Mouse (Mus musculus): ENCODE results near the gene B3gnt7. TPM values are rescaled to one million over a fixed set of nuclear protein-coding genes. Genes with fewer than 3 reads are reported as not detected.

B3gnt7 gene
- polyA plus RNA-seq, 1 experiment from 2014 or later, result 5.9 TPM

- Histone ChIP-seq H3K27me3 (ENCODE audit: control insufficient read depth, insufficient read depth, low read length) (peaks cover 23% of the 10 kb centered on the region), H3K27ac (replicated peaks; ENCODE audit: low read depth, low read length) (no peak overlapping the region), H3K4me1 (ENCODE audit: control insufficient read depth, insufficient read depth, low read length) (peaks cover 8% of the 10 kb centered on the region; the same call in 1 of the 2 replicates), H3K36me3 (ENCODE audit: control insufficient read depth, insufficient read depth, low read length) (no peaks in the 10 kb centered on the region), H3K4me3 (replicated peaks; ENCODE audit: low read depth, low read length) (no peak overlapping the region), H3K4me2 (ENCODE audit: low read length) (no peak overlapping the region), H3K9ac (replicated peaks; ENCODE audit: low read length) (no peak overlapping the region), H3K9me3 (ENCODE audit: control insufficient read depth, low read length) (no peaks in the 10 kb centered on the region)
- DNase-seq (no peak), ATAC-seq (ENCODE audit: low FRiP score, low TSS enrichment) (no peak)
- WGBS, result 90% methylated on average over 7 of the region's 7 CpGs
These were observed 4.6 kb downstream of the B3gnt7 start for GRCm38 (mm10) chr1:86307177-86307762.

DNA sequence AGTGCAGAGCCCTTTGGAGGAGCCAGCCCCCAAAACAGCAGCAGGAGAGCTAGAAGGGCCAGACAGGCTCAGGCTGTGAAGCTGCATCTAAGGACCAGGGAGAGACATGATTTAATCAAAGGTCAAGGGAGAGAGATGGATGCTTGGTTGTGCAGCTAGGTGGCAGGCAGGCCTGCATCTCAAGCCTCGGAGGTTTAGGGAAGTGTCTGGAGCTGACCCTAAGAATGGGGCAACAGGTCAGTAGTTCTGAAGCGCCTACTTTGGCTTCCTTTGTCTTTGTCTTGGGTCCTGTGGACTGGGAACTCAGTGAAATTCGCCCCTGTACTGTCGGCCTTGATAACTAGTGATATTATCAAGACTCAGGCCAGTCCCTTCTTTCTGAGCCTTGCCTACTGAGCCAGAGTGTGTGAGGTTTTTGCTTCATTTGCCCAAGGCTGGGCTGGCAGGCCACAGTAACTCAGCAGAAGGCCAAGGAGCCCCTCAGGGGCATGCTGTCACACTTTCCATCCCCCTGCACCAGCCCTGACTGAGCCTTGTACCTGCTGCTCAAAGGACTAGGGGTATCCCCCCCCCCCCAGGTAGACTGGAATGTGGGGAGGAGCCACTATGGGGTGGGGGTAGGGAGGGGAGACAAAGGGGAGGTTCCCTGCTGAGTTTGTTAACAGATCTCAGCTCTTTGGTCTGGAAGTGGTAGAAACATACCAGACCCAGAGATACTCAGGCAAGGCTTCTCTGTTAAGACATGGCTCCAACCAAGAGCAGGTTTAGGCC is 5.4 kb downstream of the B3gnt7 start:
- Histone ChIP-seq H3K9ac (replicated peaks; ENCODE audit: low read length) (no peak overlapping the region), H3K27ac (replicated peaks; ENCODE audit: low read depth, low read length) (no peak overlapping the region), H3K4me2 (ENCODE audit: low read length) (no peak overlapping the region), H3K9me3 (ENCODE audit: control insufficient read depth, low read length) (no peaks in the 10 kb centered on the region), H3K4me3 (replicated peaks; ENCODE audit: low read depth, low read length) (no peak overlapping the region), H3K36me3 (ENCODE audit: control insufficient read depth, insufficient read depth, low read length) (no peaks in the 10 kb centered on the region), H3K27me3 (ENCODE audit: control insufficient read depth, insufficient read depth, low read length) (peaks cover 22% of the 10 kb centered on the region), H3K4me1 (ENCODE audit: control insufficient read depth, insufficient read depth, low read length) (peaks cover 8% of the 10 kb centered on the region; the same call in 1 of the 2 replicates)
- 37% methylated on average over 4 of the region's 4 CpGs for WGBS
- ATAC-seq (ENCODE audit: low FRiP score, low TSS enrichment), result no peak
- no peak for DNase-seq

GRCm38 (mm10) chr1:86309270-86309833 is 6.7 kb downstream of the B3gnt7 start:
- Histone ChIP-seq H3K27me3 (ENCODE audit: control insufficient read depth, insufficient read depth, low read length) (peaks cover 9% of the 10 kb centered on the region), H3K4me1 (ENCODE audit: control insufficient read depth, insufficient read depth, low read length) (peaks cover 8% of the 10 kb centered on the region; the same call in 1 of the 2 replicates), H3K4me2 (ENCODE audit: low read length) (no peak overlapping the region), H3K4me3 (replicated peaks; ENCODE audit: low read depth, low read length) (no peak overlapping the region), H3K9me3 (ENCODE audit: control insufficient read depth, low read length) (no peaks in the 10 kb centered on the region), H3K27ac (replicated peaks; ENCODE audit: low read depth, low read length) (no peak overlapping the region), H3K9ac (replicated peaks; ENCODE audit: low read length) (no peak overlapping the region), H3K36me3 (ENCODE audit: control insufficient read depth, insufficient read depth, low read length) (no peaks in the 10 kb centered on the region)
- 92% methylated on average over 7 of the region's 7 CpGs for WGBS
- ATAC-seq (ENCODE audit: low FRiP score, low TSS enrichment) (no peak), DNase-seq (no peak)

DNA sequence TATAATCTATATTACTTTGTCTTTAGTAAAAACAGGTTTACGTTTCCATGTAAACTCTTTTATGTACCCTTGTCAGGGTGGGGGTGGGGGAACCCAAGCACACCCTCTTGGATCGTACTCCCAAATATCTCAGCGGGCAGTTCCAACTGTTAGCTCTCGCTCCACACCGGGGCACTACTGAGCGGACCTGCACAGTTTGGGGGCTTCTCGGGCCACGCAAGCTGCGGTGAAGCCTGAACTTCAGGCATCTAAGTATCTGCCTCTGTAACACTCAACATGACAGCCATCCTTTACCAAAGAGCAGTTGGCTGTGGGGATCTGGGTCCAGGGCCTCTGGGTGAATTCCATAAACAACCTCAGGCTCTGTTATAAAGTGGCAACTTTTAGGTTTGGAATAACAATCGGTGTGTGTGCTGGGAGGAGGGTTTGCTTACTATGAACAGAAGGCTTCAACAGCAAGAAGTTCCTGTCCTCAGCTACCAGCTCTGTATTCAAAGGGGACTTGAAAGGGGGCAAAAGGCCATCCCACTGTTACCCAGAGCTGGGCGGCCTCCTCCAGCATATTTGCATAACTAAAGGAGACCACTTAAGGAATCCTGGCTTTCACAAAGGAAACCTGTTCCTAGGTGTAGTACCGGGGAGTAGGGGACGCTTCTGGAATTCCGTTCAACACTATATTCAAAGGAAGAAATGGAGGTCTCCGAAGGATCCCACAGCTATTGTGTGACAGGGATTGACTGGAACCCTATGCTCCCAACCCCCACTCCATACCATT is 8.1 kb downstream of the B3gnt7 start:
- H3K9me3 ChIP-seq (ENCODE audit: control insufficient read depth, low read length), result no peaks in the 10 kb centered on the region
- peaks cover 8% of the 10 kb centered on the region; the same call in 1 of the 2 replicates for H3K4me1 ChIP-seq (ENCODE audit: control insufficient read depth, insufficient read depth, low read length)
- WGBS, result 14% methylated on average over 15 of the region's 15 CpGs
- ATAC-seq (ENCODE audit: low FRiP score, low TSS enrichment), result no peak
- H3K36me3 ChIP-seq (ENCODE audit: control insufficient read depth, insufficient read depth, low read length), result no peaks in the 10 kb centered on the region
- H3K9ac ChIP-seq (replicated peaks; ENCODE audit: low read length), result no peak overlapping the region
- no peak overlapping the region for H3K4me3 ChIP-seq (replicated peaks; ENCODE audit: low read depth, low read length)
- H3K4me2 ChIP-seq (ENCODE audit: low read length), result no peak overlapping the region
- H3K27me3 ChIP-seq (ENCODE audit: control insufficient read depth, insufficient read depth, low read length), result no peaks in the 10 kb centered on the region
- no peak overlapping the region for H3K27ac ChIP-seq (replicated peaks; ENCODE audit: low read depth, low read length)
- DNase-seq, result peak; percentile 4

DNA sequence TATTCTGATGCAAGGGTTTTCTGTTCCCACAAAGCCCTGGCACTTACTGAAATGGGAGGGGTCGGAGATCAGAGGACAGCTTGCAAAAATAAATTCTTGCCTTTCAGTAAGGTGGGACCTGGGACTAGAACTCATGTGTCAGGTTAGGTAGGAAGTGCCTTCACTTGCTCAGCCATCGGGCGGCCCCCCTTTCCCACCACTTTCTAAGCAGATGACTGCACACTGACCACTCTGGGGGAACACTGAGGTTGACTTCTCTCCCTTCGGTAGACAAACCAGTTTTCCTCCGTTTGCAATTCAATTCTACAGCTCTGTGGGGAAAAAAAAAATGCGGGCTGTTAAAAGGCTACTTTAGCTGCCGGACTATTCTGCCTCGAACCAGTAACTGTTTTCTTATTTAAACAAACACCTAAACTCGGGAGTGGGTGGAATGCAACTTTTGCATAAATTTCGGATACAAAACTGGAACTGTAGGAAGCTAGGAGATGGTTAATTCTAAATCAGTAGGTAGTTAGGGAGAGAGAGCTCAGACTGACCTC is 8.9 kb downstream of the B3gnt7 start:
- DNase-seq (no peak), ATAC-seq (ENCODE audit: low FRiP score, low TSS enrichment) (no peak)
- no peak overlapping the region for H3K4me2 ChIP-seq (ENCODE audit: low read length)
- peaks cover 8% of the 10 kb centered on the region; the same call in 1 of the 2 replicates for H3K4me1 ChIP-seq (ENCODE audit: control insufficient read depth, insufficient read depth, low read length)
- H3K27me3 ChIP-seq (ENCODE audit: control insufficient read depth, insufficient read depth, low read length), result no peaks in the 10 kb centered on the region
- H3K4me3 ChIP-seq (replicated peaks; ENCODE audit: low read depth, low read length), result no peak overlapping the region
- H3K9me3 ChIP-seq (ENCODE audit: control insufficient read depth, low read length), result no peaks in the 10 kb centered on the region
- H3K27ac ChIP-seq (replicated peaks; ENCODE audit: low read depth, low read length), result no peak overlapping the region
- WGBS, result 28% methylated on average over 10 of the region's 10 CpGs
- H3K36me3 ChIP-seq (ENCODE audit: control insufficient read depth, insufficient read depth, low read length), result no peaks in the 10 kb centered on the region
- H3K9ac ChIP-seq (replicated peaks; ENCODE audit: low read length), result no peak overlapping the region

DNA sequence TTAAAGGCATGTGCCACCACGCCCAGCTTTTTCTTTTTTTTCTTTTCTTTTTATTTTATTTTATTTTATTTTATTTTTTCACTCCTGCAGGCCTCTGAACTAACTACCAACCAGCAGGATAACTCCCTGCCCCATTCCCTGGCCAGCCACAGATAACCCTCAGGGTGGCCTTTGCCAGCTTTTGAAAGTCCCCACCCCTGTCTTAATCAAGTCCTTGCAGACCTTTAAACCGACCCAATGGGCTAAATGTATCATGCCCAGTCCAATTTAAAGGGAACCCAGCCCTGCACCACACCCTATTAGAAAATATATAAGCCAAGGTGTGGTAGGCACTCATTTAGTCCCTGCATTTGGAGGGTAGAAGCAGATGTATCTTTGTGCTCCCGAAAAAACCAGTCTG is 9.6 kb downstream of the B3gnt7 start:
- 78% methylated on average over 3 of the region's 3 CpGs for WGBS
- H3K27me3 ChIP-seq (ENCODE audit: control insufficient read depth, insufficient read depth, low read length), result no peaks in the 10 kb centered on the region
- H3K4me1 ChIP-seq (ENCODE audit: control insufficient read depth, insufficient read depth, low read length), result peaks cover 8% of the 10 kb centered on the region; the same call in 1 of the 2 replicates
- no peak overlapping the region for H3K4me3 ChIP-seq (replicated peaks; ENCODE audit: low read depth, low read length)
- ATAC-seq (ENCODE audit: low FRiP score, low TSS enrichment) (no peak), DNase-seq (no peak)
- H3K9me3 ChIP-seq (ENCODE audit: control insufficient read depth, low read length), result no peaks in the 10 kb centered on the region
- H3K4me2 ChIP-seq (ENCODE audit: low read length), result no peak overlapping the region
- no peaks in the 10 kb centered on the region for H3K36me3 ChIP-seq (ENCODE audit: control insufficient read depth, insufficient read depth, low read length)
- no peak overlapping the region for H3K27ac ChIP-seq (replicated peaks; ENCODE audit: low read depth, low read length)
- no peak overlapping the region for H3K9ac ChIP-seq (replicated peaks; ENCODE audit: low read length)

DNA sequence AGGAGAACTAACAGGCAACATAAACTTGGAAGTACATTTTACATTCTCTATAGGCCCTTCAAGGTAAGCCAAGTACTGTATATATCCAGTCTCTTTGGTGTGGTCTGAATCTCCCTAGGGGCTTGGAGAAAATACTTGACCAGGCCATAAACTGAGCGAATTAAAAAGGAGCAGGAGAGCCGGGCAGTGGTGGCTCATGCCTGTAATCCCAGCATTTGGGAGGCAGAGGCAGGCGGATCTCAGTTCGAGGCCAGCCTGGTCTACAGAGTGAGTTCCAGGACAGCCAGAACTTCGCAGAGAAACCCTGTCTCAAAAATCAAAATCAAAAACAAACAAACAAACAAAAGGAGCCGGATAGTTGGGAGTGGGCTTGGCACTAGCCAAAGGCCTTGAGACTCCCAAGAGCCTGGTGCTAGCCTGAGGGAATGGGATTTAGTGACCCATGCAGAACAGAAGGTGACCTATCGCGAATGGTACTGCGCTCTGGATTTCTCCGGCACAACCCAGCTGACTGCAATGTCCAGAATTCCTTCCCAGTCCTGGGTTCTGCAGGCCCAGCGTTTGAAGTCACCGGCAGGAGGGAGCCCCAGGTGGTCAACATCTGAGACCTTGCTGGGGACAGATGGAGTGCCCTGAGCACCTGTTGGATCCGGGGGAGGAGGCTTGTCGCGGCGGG is 10.6 kb downstream of the B3gnt7 start:
- Histone ChIP-seq H3K27me3 (ENCODE audit: control insufficient read depth, insufficient read depth, low read length) (no peaks in the 10 kb centered on the region), H3K4me2 (ENCODE audit: low read length) (no peak overlapping the region), H3K4me3 (replicated peaks; ENCODE audit: low read depth, low read length) (no peak overlapping the region), H3K9ac (replicated peaks; ENCODE audit: low read length) (no peak overlapping the region), H3K9me3 (ENCODE audit: control insufficient read depth, low read length) (no peaks in the 10 kb centered on the region), H3K27ac (replicated peaks; ENCODE audit: low read depth, low read length) (no peak overlapping the region), H3K36me3 (ENCODE audit: control insufficient read depth, insufficient read depth, low read length) (no peaks in the 10 kb centered on the region), H3K4me1 (ENCODE audit: control insufficient read depth, insufficient read depth, low read length) (peaks cover 8% of the 10 kb centered on the region; the same call in 1 of the 2 replicates)
- ATAC-seq (ENCODE audit: low FRiP score, low TSS enrichment) (no peak), DNase-seq (no peak)
- 46% methylated on average over 16 of the region's 16 CpGs for WGBS

- no peak for ATAC-seq (ENCODE audit: low FRiP score, low TSS enrichment)
- H3K4me2 ChIP-seq (ENCODE audit: low read length), result no peak overlapping the region
- DNase-seq, result no peak
- no peak overlapping the region for H3K4me3 ChIP-seq (replicated peaks; ENCODE audit: low read depth, low read length)
- no peaks in the 10 kb centered on the region for H3K27me3 ChIP-seq (ENCODE audit: control insufficient read depth, insufficient read depth, low read length)
- H3K36me3 ChIP-seq (ENCODE audit: control insufficient read depth, insufficient read depth, low read length), result no peaks in the 10 kb centered on the region
- no peak overlapping the region for H3K27ac ChIP-seq (replicated peaks; ENCODE audit: low read depth, low read length)
- H3K9me3 ChIP-seq (ENCODE audit: control insufficient read depth, low read length), result no peaks in the 10 kb centered on the region
- H3K9ac ChIP-seq (replicated peaks; ENCODE audit: low read length), result no peak overlapping the region
- WGBS, result 22% methylated on average over 15 of the region's 15 CpGs
- H3K4me1 ChIP-seq (ENCODE audit: control insufficient read depth, insufficient read depth, low read length), result peaks cover 8% of the 10 kb centered on the region; the same call in 1 of the 2 replicates
These were observed 11.1 kb downstream of the B3gnt7 start for GRCm38 (mm10) chr1:86313772-86314125.
